Mouse (Mus musculus): ENCODE measurements at regions not wholly inside any gene's neighbourhood (a gene's known extent, or its start where the extent isn't known, plus 50 kb on each side); places are given as distances from the start of the nearest gene placed in this dataset.

- TF ChIP-seq CTCF (IDR thresholded peaks at IDR 0.05; ENCODE audit: borderline replicate concordance, insufficient read depth, low read depth, low read length): no peak
- TF ChIP-seq POLR2A (IDR thresholded peaks at IDR 0.05; ENCODE audit: borderline replicate concordance, insufficient read depth, low read length): no peak
Observed at GRCm38 (mm10) chr12:107356211-107356610, 132.2 kb upstream of the 3110018I06Rik start.

All from cerebellum, adult 2 months (tissue).